Mouse (Mus musculus): Measurements from ENCODE around the gene Kmt2b. TPM values are rescaled to one million over a fixed set of nuclear protein-coding genes. Genes with fewer than 3 reads are reported as not detected.

The Kmt2b gene
- polyA plus RNA-seq, 1 experiment from 2014 or later, result 15.6 TPM

DNA sequence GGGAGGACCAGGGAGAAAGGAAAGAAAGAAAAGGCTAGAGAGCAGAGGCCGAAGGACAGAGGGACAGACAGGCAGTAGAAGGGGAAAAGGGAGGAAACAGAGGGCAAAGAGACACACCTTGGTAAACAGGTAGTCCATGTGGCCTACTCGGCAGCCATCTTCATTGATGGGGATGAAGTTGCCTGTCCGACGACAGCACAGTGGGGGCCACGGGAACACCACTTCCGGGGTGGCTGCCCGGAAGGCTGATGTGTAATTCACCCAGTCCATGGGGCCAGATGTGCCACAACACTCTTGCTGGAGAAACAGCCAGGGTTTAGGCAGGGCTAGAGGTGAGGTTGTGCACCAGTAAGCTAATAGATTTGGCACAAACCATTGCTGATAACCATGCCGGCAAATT lies 16.4 kb upstream of the Kmt2b start:
- 87% methylated on average over 8 of the region's 8 CpGs for WGBS

DNA sequence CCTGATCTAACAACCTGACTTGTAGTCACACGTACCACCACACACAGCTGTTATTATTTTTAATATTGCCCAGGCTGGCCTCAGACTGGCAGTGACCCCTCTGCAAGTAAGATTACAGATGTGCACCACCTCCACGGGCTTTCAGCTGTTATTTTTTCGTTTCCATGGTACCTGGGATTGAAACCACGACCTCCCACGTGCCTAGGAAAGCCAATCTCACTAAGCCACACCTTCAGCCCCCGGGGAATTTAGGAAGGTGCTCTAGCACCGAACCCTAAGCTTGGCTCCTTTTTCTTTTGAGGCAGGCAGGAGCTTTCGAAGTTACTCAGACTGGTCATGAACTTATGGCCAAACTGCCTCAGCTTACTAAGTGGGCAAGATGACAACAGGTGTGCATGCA lies 15.9 kb upstream of the Kmt2b start:
- ATAC-seq, result no peak
- no peaks in the 10 kb centered on the region for H3K9me3 ChIP-seq (ENCODE audit: control insufficient read depth, low read length)
- H3K36me3 ChIP-seq (ENCODE audit: control insufficient read depth, insufficient read depth), result no peaks in the 10 kb centered on the region
- no peak overlapping the region for H3K27ac ChIP-seq (ENCODE audit: low read length)
- 62% methylated on average over 8 of the region's 8 CpGs for WGBS
- H3K27me3 ChIP-seq (replicated peaks; ENCODE audit: control insufficient read depth, insufficient read depth, low read length), result no peaks in the 10 kb centered on the region
- H3K4me1 ChIP-seq (replicated peaks; ENCODE audit: control insufficient read depth, insufficient read depth, low read length), result peaks cover 12% of the 10 kb centered on the region
- H3K4me3 ChIP-seq (replicated peaks; ENCODE audit: low read length), result no peak overlapping the region
- no peak overlapping the region for H3K9ac ChIP-seq (replicated peaks; ENCODE audit: low read depth, low read length)
- no peak overlapping the region for H3K4me2 ChIP-seq (ENCODE audit: low read length)

More for the DNA sequence above, 16.4 kb upstream of the Kmt2b start:
- ATAC-seq, result no peak
- H3K36me3 ChIP-seq (ENCODE audit: control insufficient read depth, insufficient read depth), result no peaks in the 10 kb centered on the region
- no peak overlapping the region for H3K27ac ChIP-seq (ENCODE audit: low read length)
- H3K9me3 ChIP-seq (ENCODE audit: control insufficient read depth, low read length), result no peaks in the 10 kb centered on the region
- H3K4me3 ChIP-seq (replicated peaks; ENCODE audit: low read length), result no peak overlapping the region
- H3K27me3 ChIP-seq (replicated peaks; ENCODE audit: control insufficient read depth, insufficient read depth, low read length), result no peaks in the 10 kb centered on the region
- H3K4me1 ChIP-seq (replicated peaks; ENCODE audit: control insufficient read depth, insufficient read depth, low read length), result peaks cover 8% of the 10 kb centered on the region
- H3K9ac ChIP-seq (replicated peaks; ENCODE audit: low read depth, low read length), result no peak overlapping the region
- H3K4me2 ChIP-seq (ENCODE audit: low read length), result no peak overlapping the region

DNA sequence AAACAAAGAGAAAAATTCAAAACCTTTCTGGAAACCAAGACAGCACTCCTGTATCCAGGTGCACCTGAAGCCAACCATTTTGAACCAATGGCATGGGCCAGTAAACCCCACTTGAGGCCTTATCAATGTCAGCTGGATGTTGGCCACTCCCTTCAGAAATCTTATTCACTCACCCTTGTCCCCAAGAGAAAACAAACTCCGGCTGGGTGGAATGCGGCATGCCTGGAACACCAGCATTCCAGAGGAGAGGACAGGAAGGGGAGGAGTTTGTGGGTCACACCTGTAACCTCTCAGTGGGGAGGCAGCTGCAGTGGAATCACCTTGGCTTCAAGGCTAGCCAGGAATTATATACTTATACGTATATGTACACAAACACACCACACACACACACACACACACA lies 14.1 kb upstream of the Kmt2b start:
- Histone ChIP-seq H3K36me3 (ENCODE audit: control insufficient read depth, insufficient read depth) (no peaks in the 10 kb centered on the region), H3K9me3 (ENCODE audit: control insufficient read depth, low read length) (no peaks in the 10 kb centered on the region), H3K4me1 (replicated peaks; ENCODE audit: control insufficient read depth, insufficient read depth, low read length) (peaks cover 12% of the 10 kb centered on the region), H3K4me2 (ENCODE audit: low read length) (no peak overlapping the region), H3K9ac (replicated peaks; ENCODE audit: low read depth, low read length) (no peak overlapping the region), H3K27me3 (replicated peaks; ENCODE audit: control insufficient read depth, insufficient read depth, low read length) (no peaks in the 10 kb centered on the region), H3K4me3 (replicated peaks; ENCODE audit: low read length) (no peak overlapping the region), H3K27ac (ENCODE audit: low read length) (no peak overlapping the region)
- no peak for ATAC-seq
- 56% methylated on average over 3 of the region's 3 CpGs for WGBS

DNA sequence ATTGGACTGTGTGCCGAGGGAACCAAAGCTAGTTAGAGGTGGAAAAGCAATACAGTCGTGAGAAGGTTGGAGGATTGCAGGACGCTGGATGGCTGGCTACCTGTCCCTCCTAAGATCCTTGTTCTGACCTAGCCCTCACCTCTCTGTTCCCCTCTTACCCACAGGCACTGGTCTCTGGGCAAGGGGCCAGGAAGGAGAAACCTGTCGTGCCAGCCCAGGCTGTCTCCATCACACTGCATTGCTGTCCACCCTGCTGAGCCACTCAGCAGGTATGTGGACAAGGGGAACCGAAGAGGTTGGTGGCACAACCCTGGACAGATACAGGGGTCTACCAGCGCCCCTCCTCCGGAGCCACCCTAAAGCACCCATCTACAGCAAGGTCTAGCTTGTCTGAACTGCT lies 12.1 kb upstream of the Kmt2b start:
- no peak overlapping the region for H3K27ac ChIP-seq (ENCODE audit: low read length)
- 69% methylated on average over 7 of the region's 7 CpGs for WGBS
- H3K9me3 ChIP-seq (ENCODE audit: control insufficient read depth, low read length), result no peaks in the 10 kb centered on the region
- no peak overlapping the region for H3K9ac ChIP-seq (replicated peaks; ENCODE audit: low read depth, low read length)
- no peak for ATAC-seq
- H3K36me3 ChIP-seq (ENCODE audit: control insufficient read depth, insufficient read depth), result no peaks in the 10 kb centered on the region
- H3K4me3 ChIP-seq (replicated peaks; ENCODE audit: low read length), result no peak overlapping the region
- H3K4me2 ChIP-seq (ENCODE audit: low read length), result peak overlapping the region; percentile 34; the same call in 1 of the 2 replicates
- H3K4me1 ChIP-seq (replicated peaks; ENCODE audit: control insufficient read depth, insufficient read depth, low read length), result peaks cover 12% of the 10 kb centered on the region
- H3K27me3 ChIP-seq (replicated peaks; ENCODE audit: control insufficient read depth, insufficient read depth, low read length), result no peaks in the 10 kb centered on the region

DNA sequence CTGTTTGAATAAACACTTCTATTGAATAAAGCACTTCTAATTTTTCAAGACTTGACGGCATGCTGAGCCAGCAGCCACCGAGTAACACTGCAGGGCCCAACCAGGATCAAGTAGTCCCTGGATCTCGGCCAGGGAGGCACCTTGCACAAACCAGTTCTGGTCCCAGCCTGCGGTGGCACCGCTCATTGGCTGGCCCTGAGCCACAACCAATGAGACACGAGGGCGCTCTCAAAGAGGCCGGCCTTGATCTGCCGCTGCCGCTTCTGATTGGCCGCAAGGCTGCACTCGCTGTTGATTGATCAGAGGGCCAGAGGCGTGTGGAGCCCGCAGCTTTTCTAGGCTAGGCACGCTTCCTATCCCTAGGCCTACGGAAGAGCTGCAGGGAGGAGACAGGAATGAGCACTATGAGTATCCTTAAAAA lies 11.4 kb upstream of the Kmt2b start:
- H3K9me3 ChIP-seq (ENCODE audit: control insufficient read depth, low read length), result no peaks in the 10 kb centered on the region
- no peaks in the 10 kb centered on the region for H3K27me3 ChIP-seq (replicated peaks; ENCODE audit: control insufficient read depth, insufficient read depth, low read length)
- peak overlapping the region; percentile 19 for H3K4me3 ChIP-seq (replicated peaks; ENCODE audit: low read length)
- ATAC-seq, result peak; percentile 99
- peaks cover 12% of the 10 kb centered on the region for H3K4me1 ChIP-seq (replicated peaks; ENCODE audit: control insufficient read depth, insufficient read depth, low read length)
- no peak overlapping the region for H3K9ac ChIP-seq (replicated peaks; ENCODE audit: low read depth, low read length)
- WGBS, result 0% methylated on average over 16 of the region's 16 CpGs
- H3K4me2 ChIP-seq (ENCODE audit: low read length), result peak overlapping the region; percentile 34
- no peaks in the 10 kb centered on the region for H3K36me3 ChIP-seq (ENCODE audit: control insufficient read depth, insufficient read depth)
- peak overlapping the region; percentile 34; the same call in 1 of the 2 replicates for H3K27ac ChIP-seq (ENCODE audit: low read length)

DNA sequence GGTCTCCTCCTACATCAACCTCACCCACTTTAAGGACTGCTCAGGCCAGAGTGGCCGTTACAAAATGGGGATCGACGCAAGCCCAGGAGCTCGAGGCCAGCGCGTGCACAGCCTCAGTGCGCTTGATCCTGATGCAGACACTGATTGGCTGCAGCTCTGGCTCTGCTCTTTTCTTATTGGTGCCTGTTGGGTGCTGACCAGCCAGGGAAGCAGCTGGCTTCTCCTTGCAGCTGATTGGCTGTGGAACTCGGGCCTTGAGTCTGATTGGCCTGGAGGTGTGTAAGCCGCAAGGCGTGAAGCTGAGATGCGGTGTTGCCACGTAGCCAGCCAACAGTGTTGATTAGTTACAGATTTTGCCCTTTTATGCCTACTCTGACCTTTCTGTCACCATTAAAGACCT lies 10.3 kb upstream of the Kmt2b start, which contains the start of gene Zbtb32:
Gene Zbtb32 (minus strand): TSS at position 124 of the 400 bp plus-strand sequence.
- peak within 1 kb of the TSS; percentile 15 for H3K4me3 ChIP-seq (replicated peaks; ENCODE audit: low read length)
- H3K9ac ChIP-seq (replicated peaks; ENCODE audit: low read depth, low read length), result no peak within 1 kb of the TSS
- no peak within 1 kb of the TSS for H3K27ac ChIP-seq (ENCODE audit: low read length)
- ATAC-seq, result no peak
- WGBS, result 95% methylated on average over 12 of the region's 12 CpGs
- peaks cover 12% of the 10 kb centered on the region for H3K4me1 ChIP-seq (replicated peaks; ENCODE audit: control insufficient read depth, insufficient read depth, low read length)
- H3K4me2 ChIP-seq (ENCODE audit: low read length), result peak within 1 kb of the TSS; percentile 34
- H3K27me3 ChIP-seq (replicated peaks; ENCODE audit: control insufficient read depth, insufficient read depth, low read length), result no peaks in the 10 kb centered on the region
- no peaks in the 10 kb centered on the region for H3K36me3 ChIP-seq (ENCODE audit: control insufficient read depth, insufficient read depth)
- no peaks in the 10 kb centered on the region for H3K9me3 ChIP-seq (ENCODE audit: control insufficient read depth, low read length)

DNA sequence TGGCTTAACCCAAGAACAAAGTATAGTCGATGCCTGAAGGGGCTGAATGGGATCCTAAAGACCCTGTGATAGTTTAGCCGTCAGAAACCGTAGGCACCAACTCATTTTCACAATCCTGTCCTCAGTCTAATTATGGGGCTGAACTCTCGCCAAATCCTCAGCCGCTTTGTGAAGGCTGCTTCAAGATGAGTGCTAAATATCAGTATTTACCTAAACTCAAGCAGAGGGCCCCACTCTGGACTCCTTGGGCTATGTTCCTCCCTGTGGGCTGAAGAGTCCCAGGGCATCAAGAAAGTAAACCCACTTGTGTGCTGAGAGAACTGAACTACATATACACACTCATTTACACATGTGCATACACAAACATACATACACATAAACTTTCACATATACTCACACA lies 8.3 kb upstream of the Kmt2b start:
- no peak overlapping the region for H3K9ac ChIP-seq (replicated peaks; ENCODE audit: low read depth, low read length)
- no peak overlapping the region for H3K4me3 ChIP-seq (replicated peaks; ENCODE audit: low read length)
- no peaks in the 10 kb centered on the region for H3K27me3 ChIP-seq (replicated peaks; ENCODE audit: control insufficient read depth, insufficient read depth, low read length)
- H3K36me3 ChIP-seq (ENCODE audit: control insufficient read depth, insufficient read depth), result no peaks in the 10 kb centered on the region
- no peaks in the 10 kb centered on the region for H3K9me3 ChIP-seq (ENCODE audit: control insufficient read depth, low read length)
- H3K27ac ChIP-seq (ENCODE audit: low read length), result no peak overlapping the region
- peaks cover 12% of the 10 kb centered on the region for H3K4me1 ChIP-seq (replicated peaks; ENCODE audit: control insufficient read depth, insufficient read depth, low read length)
- 39% methylated on average over 5 of the region's 5 CpGs for WGBS
- H3K4me2 ChIP-seq (ENCODE audit: low read length), result no peak overlapping the region
- ATAC-seq, result no peak

DNA sequence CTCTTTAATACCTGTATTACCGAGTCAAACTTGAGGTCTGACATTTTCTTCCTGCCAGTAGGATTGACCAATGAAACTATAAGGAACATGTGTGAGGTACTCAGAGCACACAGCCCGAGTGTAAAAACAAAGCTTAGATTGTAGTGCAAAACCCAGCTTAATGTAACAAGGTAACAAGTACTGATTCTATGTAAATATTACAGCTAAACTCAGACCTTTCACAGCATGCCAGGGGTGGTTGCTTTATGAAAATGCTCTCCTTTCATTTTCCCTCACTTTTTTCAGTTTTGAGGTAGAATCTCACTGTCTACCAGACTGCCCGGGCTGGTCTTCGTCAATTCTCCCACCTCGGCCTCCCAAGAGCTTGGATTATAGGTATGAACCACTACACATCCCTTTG lies 7.6 kb upstream of the Kmt2b start:
- Histone ChIP-seq H3K27ac (ENCODE audit: low read length) (no peak overlapping the region), H3K9me3 (ENCODE audit: control insufficient read depth, low read length) (no peaks in the 10 kb centered on the region), H3K4me1 (replicated peaks; ENCODE audit: control insufficient read depth, insufficient read depth, low read length) (peaks cover 12% of the 10 kb centered on the region), H3K4me2 (ENCODE audit: low read length) (no peak overlapping the region), H3K36me3 (ENCODE audit: control insufficient read depth, insufficient read depth) (no peaks in the 10 kb centered on the region), H3K9ac (replicated peaks; ENCODE audit: low read depth, low read length) (no peak overlapping the region), H3K4me3 (replicated peaks; ENCODE audit: low read length) (no peak overlapping the region), H3K27me3 (replicated peaks; ENCODE audit: control insufficient read depth, insufficient read depth, low read length) (no peaks in the 10 kb centered on the region)
- ATAC-seq, result no peak
- 83% methylated on average over 5 of the region's 5 CpGs for WGBS

DNA sequence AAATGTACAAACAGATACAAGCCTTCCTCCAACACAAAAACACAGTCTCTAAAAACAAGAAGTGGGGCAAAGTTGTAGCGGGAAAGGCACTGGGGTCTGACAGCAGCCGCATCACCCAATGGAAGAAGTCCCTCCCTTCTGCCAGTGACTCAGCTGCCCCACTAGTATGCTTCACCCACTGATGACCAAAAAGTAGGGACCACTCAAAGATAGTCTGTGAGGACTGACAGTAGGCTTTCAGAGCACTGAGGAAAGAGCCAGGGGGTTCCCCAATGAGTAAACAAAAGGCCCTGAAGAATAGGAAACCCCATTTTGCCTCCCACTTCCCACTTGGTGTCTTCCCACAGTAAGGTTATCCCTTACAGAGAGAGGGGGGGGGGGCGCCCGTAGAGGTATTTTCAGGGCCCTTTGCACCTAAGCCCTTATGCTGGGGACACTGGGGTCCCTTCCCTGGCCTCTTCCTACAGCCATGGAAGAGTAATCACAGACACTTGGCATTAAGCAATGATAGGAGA lies 6.0 kb upstream of the Kmt2b start:
- H3K9me3 ChIP-seq (ENCODE audit: control insufficient read depth, low read length), result no peaks in the 10 kb centered on the region
- H3K4me2 ChIP-seq (ENCODE audit: low read length), result no peak overlapping the region
- no peak for ATAC-seq
- H3K27me3 ChIP-seq (replicated peaks; ENCODE audit: control insufficient read depth, insufficient read depth, low read length), result no peaks in the 10 kb centered on the region
- H3K36me3 ChIP-seq (ENCODE audit: control insufficient read depth, insufficient read depth), result no peaks in the 10 kb centered on the region
- no peak overlapping the region for H3K27ac ChIP-seq (ENCODE audit: low read length)
- no peak overlapping the region for H3K4me3 ChIP-seq (replicated peaks; ENCODE audit: low read length)
- WGBS, result 63% methylated on average over 4 of the region's 4 CpGs
- H3K4me1 ChIP-seq (replicated peaks; ENCODE audit: control insufficient read depth, insufficient read depth, low read length), result peaks cover 6% of the 10 kb centered on the region; the same call in 1 of the 2 replicates
- H3K9ac ChIP-seq (replicated peaks; ENCODE audit: low read depth, low read length), result no peak overlapping the region
